Comparison of ENCODE assay signal across 31 mouse cellular contexts in the genomic region with DNA sequence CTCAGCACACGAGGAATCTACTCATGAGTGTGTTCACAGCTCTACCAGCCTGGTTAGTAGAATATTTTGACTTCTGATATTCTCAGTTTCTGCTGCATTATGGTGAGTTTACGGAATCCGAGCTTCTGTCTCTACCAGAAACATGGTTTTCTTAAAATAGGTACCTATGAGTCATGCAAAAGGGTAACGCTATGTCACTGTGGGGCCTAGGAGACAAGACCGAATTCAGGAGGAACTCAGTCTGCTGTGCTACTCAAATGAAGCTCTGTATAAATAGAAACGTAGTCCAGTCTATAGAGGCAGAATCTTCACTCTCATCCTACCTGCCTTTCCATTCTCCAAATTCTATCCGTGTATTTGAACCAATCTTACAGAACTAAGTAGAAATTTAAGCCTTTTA.
"Had no signal": no experiment of that assay in that cellular context is flagged by ENCODE, and none has a peak within 500 bp of the region (broad histone marks: within the 10 kb centered on the region; RNA-seq: fewer than 3 reads in every experiment).

No protein-coding gene starts in this region.

- H3K4me3 ChIP-seq: limb, embryonic 10.5 days; limb, embryonic 12.5 days; limb, embryonic 13.5 days; limb, embryonic 15.5 days; liver, embryonic 12.5 days; liver, embryonic 13.5 days; liver, embryonic 15.5 days; lung, embryonic 15.5 days; megakaryocyte, embryonic 14.5 days; midbrain, embryonic 10.5 days; midbrain, embryonic 12.5 days; midbrain, embryonic 13.5 days; midbrain, embryonic 15.5 days; myocyte; neural tube, embryonic 12.5 days had no signal

- H3K27me3 ChIP-seq: limb, embryonic 12.5 days; limb, embryonic 13.5 days; limb, embryonic 15.5 days; liver, embryonic 12.5 days; liver, embryonic 13.5 days; liver, embryonic 15.5 days; lung, embryonic 15.5 days; megakaryocyte, embryonic 14.5 days; midbrain, embryonic 12.5 days; midbrain, embryonic 13.5 days; midbrain, embryonic 15.5 days; neural tube, embryonic 12.5 days had no signal

- H3K9ac ChIP-seq: limb, embryonic 12.5 days; limb, embryonic 13.5 days; limb, embryonic 15.5 days; liver, embryonic 12.5 days; liver, embryonic 13.5 days; liver, embryonic 14.5 days; liver, embryonic 15.5 days; liver, postnatal 0 days; lung, embryonic 14.5 days; lung, embryonic 15.5 days; midbrain, embryonic 12.5 days; midbrain, embryonic 13.5 days; midbrain, embryonic 15.5 days; neural tube, embryonic 12.5 days had no signal

- ATAC-seq: liver, embryonic 12.5 days; liver, postnatal 0 days; lung, postnatal 0 days; midbrain, embryonic 13.5 days; midbrain, embryonic 15.5 days; midbrain, embryonic 16.5 days had no signal

- H3K27ac ChIP-seq: limb, embryonic 10.5 days; limb, embryonic 12.5 days; limb, embryonic 13.5 days; limb, embryonic 15.5 days; liver, embryonic 12.5 days; liver, embryonic 13.5 days; liver, embryonic 14.5 days; liver, embryonic 15.5 days; lung, embryonic 15.5 days; macrophage; midbrain, embryonic 10.5 days; midbrain, embryonic 12.5 days; midbrain, embryonic 13.5 days; midbrain, embryonic 15.5 days; neural tube, embryonic 12.5 days had no signal

- DNase-seq: left cerebral cortex, postnatal 4 days; liver; liver, embryonic 13.5 days; liver, postnatal 0 days; lung, adult 18-20 months; lung, adult 2 months; lung, embryonic 14.5 days; lung, postnatal 10 days; lung, postnatal 14 days; lung, postnatal 36 days; lung, postnatal 4 days had no signal

- H3K36me3 ChIP-seq: limb, embryonic 10.5 days; limb, embryonic 12.5 days; limb, embryonic 13.5 days; limb, embryonic 15.5 days; liver, embryonic 12.5 days; liver, embryonic 13.5 days; liver, embryonic 15.5 days; lung, embryonic 15.5 days; midbrain, embryonic 10.5 days; midbrain, embryonic 12.5 days; midbrain, embryonic 13.5 days; midbrain, embryonic 15.5 days; neural tube, embryonic 12.5 days had no signal

- H3K4me1 ChIP-seq: limb, embryonic 10.5 days; limb, embryonic 12.5 days; limb, embryonic 13.5 days; limb, embryonic 15.5 days; liver, embryonic 12.5 days; liver, embryonic 13.5 days; liver, embryonic 15.5 days; lung, embryonic 15.5 days; megakaryocyte, embryonic 14.5 days; midbrain, embryonic 15.5 days; neural tube, embryonic 12.5 days had no signal

- H3K4me2 ChIP-seq: limb, embryonic 12.5 days; limb, embryonic 13.5 days; limb, embryonic 15.5 days; liver, embryonic 11.5 days; liver, embryonic 12.5 days; liver, embryonic 13.5 days; liver, embryonic 15.5 days; lung, embryonic 14.5 days; lung, embryonic 15.5 days; midbrain, embryonic 11.5 days; midbrain, embryonic 12.5 days; midbrain, embryonic 13.5 days; midbrain, embryonic 15.5 days; neural tube, embryonic 12.5 days had no signal

- H3K9me3 ChIP-seq: limb, embryonic 10.5 days; limb, embryonic 12.5 days; limb, embryonic 13.5 days; limb, embryonic 15.5 days; liver, embryonic 12.5 days; liver, embryonic 13.5 days; liver, embryonic 15.5 days; lung, embryonic 15.5 days; megakaryocyte, embryonic 14.5 days; midbrain, embryonic 10.5 days; midbrain, embryonic 12.5 days; midbrain, embryonic 13.5 days; midbrain, embryonic 15.5 days; neural tube, embryonic 12.5 days had no signal
